In genomic region chr8:13548235-13548634, GRCm38 (mm10) we compare ENCODE assay signal across 11 mouse cellular contexts. TPM values are rescaled to one million over a fixed set of nuclear protein-coding genes. Genes with fewer than 3 reads are reported as not detected.
DNase-seq lines count a peak whose midpoint lies in the region; ATAC-seq and TF ChIP-seq lines count a peak whose summit lies in the region.
"Had no signal": no experiment of that assay in that cellular context is flagged by ENCODE, and none has a peak within 500 bp of the region (broad histone marks: within the 10 kb centered on the region; RNA-seq: fewer than 3 reads in every experiment).

No protein-coding gene starts in this region.

- H3K4me3 ChIP-seq in forebrain, postnatal 0 days (ENCODE audit: low read depth, low read length): no peak overlapping the region
- no peak overlapping the region for H3K4me3 ChIP-seq in forebrain, embryonic 16.5 days (replicated peaks; ENCODE audit: low read length)
- no peak overlapping the region for H3K4me3 ChIP-seq in testis, adult 2 months (ENCODE audit: control insufficient read depth, low read depth, low read length)
- no peak overlapping the region for H3K4me3 ChIP-seq in stomach, postnatal 0 days (ENCODE audit: low read depth, low read length)

- no peak for TF ChIP-seq POLR2A in testis, adult 2 months (IDR thresholded peaks at IDR 0.05; ENCODE audit: control insufficient read depth, low read depth, low read length)

- 0 out of 2 replicates have a peak, but pooled peaks cover 5% of the 10 kb centered on the region for H3K9me3 ChIP-seq in forebrain, postnatal 0 days (ENCODE audit: low read length)
- no peaks in the 10 kb centered on the region for H3K9me3 ChIP-seq in forebrain, embryonic 16.5 days (ENCODE audit: control insufficient read depth, low read length)
- no peaks in the 10 kb centered on the region for H3K9me3 ChIP-seq in stomach, postnatal 0 days (ENCODE audit: control insufficient read depth, low read length)
- H3K9me3 ChIP-seq: G1E had no signal

- peak; percentile 33 for DNase-seq in forebrain, postnatal 0 days
- no peak for DNase-seq in testis, postnatal 14 days (ENCODE audit: low spot score)
- peak; percentile 22 for DNase-seq in embryo, embryonic 10.5 days (ENCODE audit: low spot score)
- DNase-seq in kidney, postnatal 10 days: peak; percentile 78
- peak; percentile 49 for DNase-seq in stomach, postnatal 0 days (ENCODE audit: low spot score)
- no peak for DNase-seq in spleen, adult 18-20 months

- TF ChIP-seq EP300 in stomach, postnatal 0 days (optimal IDR thresholded peaks at IDR 0.05): no peak

- no peak overlapping the region for H3K9ac ChIP-seq in forebrain, postnatal 0 days
- H3K9ac ChIP-seq in forebrain, embryonic 16.5 days (replicated peaks; ENCODE audit: low read depth, low read length): no peak overlapping the region
- H3K9ac ChIP-seq in stomach, postnatal 0 days (ENCODE audit: low read length): no peak overlapping the region

- no peaks in the 10 kb centered on the region for H3K36me3 ChIP-seq in forebrain, postnatal 0 days (ENCODE audit: insufficient read depth)
- H3K36me3 ChIP-seq in forebrain, embryonic 16.5 days (ENCODE audit: control insufficient read depth, insufficient read depth): no peaks in the 10 kb centered on the region
- H3K36me3 ChIP-seq in testis, adult 2 months (ENCODE audit: control insufficient read depth, insufficient read depth, low read length): no peaks in the 10 kb centered on the region
- no peaks in the 10 kb centered on the region for H3K36me3 ChIP-seq in stomach, postnatal 0 days (ENCODE audit: control insufficient read depth, insufficient read depth, low read length)
- H3K36me3 ChIP-seq: G1E had no signal

- H3K4me2 ChIP-seq in forebrain, postnatal 0 days (ENCODE audit: low read depth): no peak overlapping the region
- H3K4me2 ChIP-seq in forebrain, embryonic 16.5 days (ENCODE audit: low read length): no peak overlapping the region
- peak overlapping the region; percentile 14; the same call in 1 of the 2 replicates for H3K4me2 ChIP-seq in stomach, postnatal 0 days (replicated peaks; ENCODE audit: low read depth)

- ATAC-seq in forebrain, postnatal 0 days: no peak
- no peak for ATAC-seq in forebrain, embryonic 16.5 days
- ATAC-seq in stomach, postnatal 0 days (ENCODE audit: low FRiP score, low TSS enrichment): peak; percentile 44; the same call in 1 of the 2 replicates

- 46% methylated on average over 4 of the region's 4 CpGs for WGBS in forebrain, postnatal 0 days
- 54% methylated on average over 4 of the region's 4 CpGs for WGBS in forebrain, embryonic 16.5 days
- 22% methylated on average over 4 of the region's 4 CpGs for WGBS in stomach, postnatal 0 days

- no peak overlapping the region for H3K27ac ChIP-seq in forebrain, postnatal 0 days (ENCODE audit: low read depth, low read length)
- H3K27ac ChIP-seq in forebrain, embryonic 16.5 days (ENCODE audit: low read length): no peak overlapping the region
- no peak overlapping the region for H3K27ac ChIP-seq in testis, adult 2 months (ENCODE audit: control insufficient read depth, insufficient read depth, low read depth, low read length)
- H3K27ac ChIP-seq in stomach, postnatal 0 days (replicated peaks): 0 out of 2 replicates have a peak overlapping the region, but pooled peaks have one; percentile 18

- peak; percentile 65 for TF ChIP-seq CTCF in forebrain, postnatal 0 days (IDR thresholded peaks at IDR 0.05; ENCODE audit: low read depth)
- TF ChIP-seq CTCF in testis, adult 2 months (IDR thresholded peaks at IDR 0.05; ENCODE audit: control insufficient read depth, insufficient read depth, insufficient replicate concordance, low read depth, low read length): peak; percentile 38; the same call in 1 of the 2 replicates
- peak; percentile 86 for TF ChIP-seq CTCF in stomach, postnatal 0 days (IDR thresholded peaks at IDR 0.05; ENCODE audit: low read depth)

- no peaks in the 10 kb centered on the region for H3K4me1 ChIP-seq in forebrain, postnatal 0 days (ENCODE audit: insufficient read depth)
- H3K4me1 ChIP-seq in forebrain, embryonic 16.5 days (replicated peaks; ENCODE audit: control insufficient read depth, insufficient read depth, low read length): no peaks in the 10 kb centered on the region
- H3K4me1 ChIP-seq in testis, adult 2 months (ENCODE audit: control insufficient read depth, insufficient read depth, low read length): peaks cover 8% of the 10 kb centered on the region
- peaks cover 5% of the 10 kb centered on the region; the same call in 1 of the 2 replicates for H3K4me1 ChIP-seq in stomach, postnatal 0 days (replicated peaks; ENCODE audit: control insufficient read depth, insufficient read depth)

- H3K27me3 ChIP-seq in forebrain, postnatal 0 days (ENCODE audit: insufficient read depth, low read length): no peaks in the 10 kb centered on the region
- no peaks in the 10 kb centered on the region for H3K27me3 ChIP-seq in forebrain, embryonic 16.5 days (replicated peaks; ENCODE audit: control insufficient read depth, insufficient read depth, low read length)
- H3K27me3 ChIP-seq in testis, adult 2 months (ENCODE audit: control insufficient read depth, insufficient read depth, low read length): no peaks in the 10 kb centered on the region
- H3K27me3 ChIP-seq in stomach, postnatal 0 days (ENCODE audit: control insufficient read depth, insufficient read depth, low read length): no peaks in the 10 kb centered on the region

RNA-seq across cellular contexts. Expression of gene 1700029H14Rik, which starts 14.0 kb away (rescaled TPM):
- total RNA-seq in forebrain, postnatal 0 days (2014; rRNA removed): 0.14 and 0.31 TPM in 2 replicates
- polyA plus RNA-seq in forebrain, postnatal 0 days (2015; fragmentation: Nextera tagmentation; extraction: Ambion mirVana): not detected in 2 replicates
- polyA plus RNA-seq in forebrain, embryonic 16.5 days (2015; fragmentation: Nextera tagmentation; extraction: Ambion mirVana): not detected in 2 replicates
- polyA plus RNA-seq in testis, adult 2 months (2012; rRNA removed): 536 and 642 TPM in 2 replicates
- polyA plus RNA-seq in stomach, postnatal 0 days (2015; fragmentation: Nextera tagmentation; extraction: Ambion mirVana): not detected in 2 replicates
- total RNA-seq: gastrocnemius, adult 8-10 months had no signal
- polyA plus RNA-seq: G1E, macrophage had no signal

RNA-seq across cellular contexts. Expression of gene Gas6, which starts 53.9 kb away (rescaled TPM):
- 64.2 and 65.7 TPM in 2 replicates for total RNA-seq in forebrain, postnatal 0 days (2014; rRNA removed)
- 48.7 and 57.0 TPM in 2 replicates for polyA plus RNA-seq in forebrain, postnatal 0 days (2015; fragmentation: Nextera tagmentation; extraction: Ambion mirVana)
- 23.9 and 25.5 TPM in 2 replicates for polyA plus RNA-seq in forebrain, embryonic 16.5 days (2015; fragmentation: Nextera tagmentation; extraction: Ambion mirVana)
- polyA plus RNA-seq in testis, adult 2 months (2012; rRNA removed): 54.9 and 57.8 TPM in 2 replicates
- polyA plus RNA-seq in stomach, postnatal 0 days (2015; fragmentation: Nextera tagmentation; extraction: Ambion mirVana): 197 and 213 TPM in 2 replicates
- total RNA-seq: G1E had no signal
- polyA plus RNA-seq: G1E had no signal

Comparison
In these comparisons a context has a peak if more than half of its experiments do, and no peak if none do; other contexts are left out.
1. DNase-seq: peak in forebrain, postnatal 0 days (single experiment), embryo, embryonic 10.5 days (single experiment), kidney, postnatal 10 days (single experiment) and stomach, postnatal 0 days (single experiment); none in testis, postnatal 14 days (single experiment) and spleen, adult 18-20 months (0 of 2).
2. RNA of gene 1700029H14Rik, which starts 14.0 kb away (polyA plus RNA-seq): 536 to 642 TPM in testis, adult 2 months; not detected in forebrain, postnatal 0 days, not detected in forebrain, embryonic 16.5 days and not detected in stomach, postnatal 0 days; every median in the first group is over 100 times any median in the second.
3. Peak in every context shown above with its lines, with median percentiles within 50 percentile points of each other: CTCF ChIP-seq.